Mouse (Mus musculus) regulatory T cell (primary cell): Measurements from ENCODE around the gene Vipr1.

Experiments
- in situ Hi-C: fragments of 300-600 bp; cut with MboI, MseI; formaldehyde crosslinking; loops from one replicate; pipeline ENCODE4 v1.15.1; 2025; ENCODE audit warnings: high pct_unique_total_duplicates

The Vipr1 gene

GRCm38 (mm10) chr9:121718070-121718705, 75.7 kb downstream of the Vipr1 start:
- in situ Hi-C loops, result loop anchor here (10.0 to 25.0 kb wide), 2 partner anchors 1131 to 1647 kb away; partner anchors contain the start of gene Lars2

DNA sequence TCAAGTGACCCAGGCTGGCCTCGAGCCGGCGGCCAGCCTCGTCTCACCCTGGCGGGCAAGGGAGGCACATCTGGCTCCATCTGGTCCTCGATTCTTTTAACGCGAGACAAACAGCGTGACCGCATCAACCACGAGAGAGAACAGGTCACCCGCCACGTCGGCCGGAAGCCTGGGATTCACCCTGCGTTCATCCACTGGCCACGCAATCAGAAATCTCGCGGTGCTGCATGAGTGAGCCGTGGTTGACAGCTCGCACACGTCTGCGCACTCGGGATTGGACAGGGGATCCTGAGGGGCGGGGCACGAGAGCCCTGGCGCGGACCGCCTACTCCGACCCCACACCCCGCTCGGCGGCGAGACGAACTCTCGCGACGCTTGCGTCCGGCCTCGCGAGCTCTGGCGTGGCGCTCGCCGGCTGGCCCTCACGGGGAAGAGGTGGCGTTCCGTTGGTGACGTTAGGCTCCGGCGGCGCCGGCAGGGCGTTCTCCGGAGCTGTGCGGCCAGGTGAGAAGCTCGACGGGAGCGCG, 76.3 kb downstream of the Vipr1 start, which contains the start of gene Nktr:
TSS of gene Nktr (plus strand) at position 378 of the 527 bp plus-strand sequence.
- in situ Hi-C loops, result loop anchor here (10.0 to 25.0 kb wide), 2 partner anchors 1132 to 1646 kb away; partner anchors contain the start of gene Lars2

- in situ Hi-C loops, result loop anchor here (10.0 to 25.0 kb wide), 2 partner anchors 1132 to 1645 kb away; partner anchors contain the start of gene Lars2
Measured at GRCm38 (mm10) chr9:121719347-121720331, 77.1 kb downstream of the Vipr1 start.
